Mouse (Mus musculus): ENCODE data around the gene Mboat7.

- TF ChIP-seq CTCF (IDR thresholded peaks at IDR 0.05; ENCODE audit: insufficient read depth, low read depth, low read length) (no peak), POLR2A (IDR thresholded peaks at IDR 0.05; ENCODE audit: insufficient read depth, low read depth, low read length) (no peak)
Measured at GRCm38 (mm10) chr7:3704475-3704874, 11.2 kb upstream of the Mboat7 start.
